Mouse (Mus musculus) brain, embryonic 14.5 days (tissue): ENCODE measurements around the gene Gm4881. TPM values are rescaled to one million over a fixed set of nuclear protein-coding genes. Genes with fewer than 3 reads are reported as not detected.

Experiments used
- DNase-seq: peaks from one replicate; pipeline ENCODE4 v3.0.0-alpha.2; 2011; ENCODE audit warnings: low read depth
- CTCF ChIP-seq: fragments of 200-500 bp; IDR thresholded peaks from 2 replicates; pipeline ENCODE4 v1.5.1; 2012; ENCODE audit warnings: inconsistent platforms, mild to moderate bottlenecking, moderate library complexity, borderline replicate concordance; ENCODE audit not compliant: insufficient read depth, insufficient read length; ENCODE audit errors: extremely low read depth
- POLR2A ChIP-seq: fragments of 200-500 bp; IDR thresholded peaks from 2 replicates; pipeline ENCODE4 v1.6.1; 2012; ENCODE audit warnings: mild to moderate bottlenecking, inconsistent platforms, borderline replicate concordance; ENCODE audit not compliant: poor library complexity, insufficient read depth, insufficient read length, severe bottlenecking; ENCODE audit errors: extremely low read depth
- polyA plus RNA-seq: library from polyadenylated mRNA; depleted of rRNA; stranded (reverse); fragments of >200 nt; gene quantifications from 2 replicates; pipeline ENCODE4 v1.2.3, GENCODE M21; 2012; rRNA removed

The Gm4881 gene
- polyA plus RNA-seq, 1 experiment: 11.2 TPM

- TF ChIP-seq CTCF: peak; percentile 95
- no peak for TF ChIP-seq POLR2A
Observed at GRCm38 (mm10) chr7:24890281-24891216, 53.7 kb downstream of the Gm4881 start.

GRCm38 (mm10) chr7:24889431-24890220 lies 54.7 kb downstream of the Gm4881 start:
- no peak for TF ChIP-seq POLR2A
- no peak for TF ChIP-seq CTCF
- DNase-seq: no peak

More at GRCm38 (mm10) chr7:24890281-24891216, 53.7 kb downstream of the Gm4881 start:
- peak; percentile 90 for DNase-seq

GRCm38 (mm10) chr7:24887096-24887495 lies 57.2 kb downstream of the Gm4881 start:
- DNase-seq: no peak
- no peak for TF ChIP-seq POLR2A
- no peak for TF ChIP-seq CTCF

- no peak for TF ChIP-seq POLR2A
- TF ChIP-seq CTCF: no peak
- no peak for DNase-seq
Observed at GRCm38 (mm10) chr7:24886308-24886633, 58.0 kb downstream of the Gm4881 start.

- TF ChIP-seq CTCF (no peak), POLR2A (no peak)
- DNase-seq: no peak
Observed at GRCm38 (mm10) chr7:24885468-24886307, 58.6 kb downstream of the Gm4881 start.

- TF ChIP-seq CTCF (no peak), POLR2A (no peak)
- DNase-seq: no peak
Observed at GRCm38 (mm10) chr7:24884693-24885291, 59.5 kb downstream of the Gm4881 start.

GRCm38 (mm10) chr7:24883896-24884692 lies 60.2 kb downstream of the Gm4881 start, which contains the start of gene Rps19:
Gene Rps19 (plus strand): TSS chr7:24884371.
- peak; percentile 100 for DNase-seq
- TF ChIP-seq CTCF (peak; percentile 62), POLR2A (peak; percentile 82)

- TF ChIP-seq POLR2A (no peak), CTCF (no peak)
- DNase-seq: no peak
Observed at GRCm38 (mm10) chr7:24882416-24883199, 61.7 kb downstream of the Gm4881 start.

- DNase-seq: no peak
- TF ChIP-seq POLR2A (no peak), CTCF (no peak)
Observed at GRCm38 (mm10) chr7:24879620-24880019, 64.7 kb downstream of the Gm4881 start.

- DNase-seq: no peak
- TF ChIP-seq CTCF: no peak
- no peak for TF ChIP-seq POLR2A
Observed at GRCm38 (mm10) chr7:24877588-24877987, 66.7 kb downstream of the Gm4881 start.

Other genes starting within 250 kb of the Gm4881 start
- gene BC049730, start 235.3 kb downstream of the Gm4881 start, polyA plus RNA-seq: not detected in 2 replicates
- not detected in 2 replicates for gene Gm4763, start 217.6 kb downstream of the Gm4881 start, polyA plus RNA-seq
- 0.15 and 0.19 TPM in 2 replicates for gene Cd177, start 184.2 kb downstream of the Gm4881 start, polyA plus RNA-seq
- 0.19 and 0.24 TPM in 2 replicates for gene Ceacam10, start 167.3 kb downstream of the Gm4881 start, polyA plus RNA-seq
- gene Gm9844, start 82.3 kb downstream of the Gm4881 start, polyA plus RNA-seq: 42.6 and 58.0 TPM in 2 replicates
- 0.08 TPM in 1 of 2 replicates, not detected in the other for gene Lypd4, start 74.6 kb downstream of the Gm4881 start, polyA plus RNA-seq
- gene Dmrtc2, start 74.4 kb downstream of the Gm4881 start, polyA plus RNA-seq: 0.08 and 0.11 TPM in 2 replicates
- 624 and 715 TPM in 2 replicates for gene Rps19, start 60.1 kb downstream of the Gm4881 start, polyA plus RNA-seq
- gene Cd79a, start 47.1 kb downstream of the Gm4881 start, polyA plus RNA-seq: 0.31 and 0.67 TPM in 2 replicates
- 196 and 264 TPM in 2 replicates for gene Arhgef1, start 41.6 kb downstream of the Gm4881 start, polyA plus RNA-seq
- 244 and 306 TPM in 2 replicates for gene Rabac1, start 28.3 kb upstream of the Gm4881 start, polyA plus RNA-seq
- gene Atp1a3, start 61.5 kb upstream of the Gm4881 start, polyA plus RNA-seq: 160 and 331 TPM in 2 replicates
- 155 and 186 TPM in 2 replicates for gene Grik5, start 127.9 kb upstream of the Gm4881 start, polyA plus RNA-seq
- 45.4 and 46.2 TPM in 2 replicates for gene Zfp574, start 128.1 kb upstream of the Gm4881 start, polyA plus RNA-seq
- gene Pou2f2, start 235.2 kb upstream of the Gm4881 start, polyA plus RNA-seq: 44.6 and 57.5 TPM in 2 replicates